Mouse (Mus musculus) kidney, adult 2 months (tissue): Measurements from ENCODE around the gene Hpcal4. TPM values are rescaled to one million over a fixed set of nuclear protein-coding genes. Genes with fewer than 3 reads are reported as not detected.

ENCODE experiments used
- DNase-seq: peaks from one replicate; pipeline ENCODE4 v3.0.0; 2021
- H3K27ac ChIP-seq: fragments of 200-500 bp; 2 replicates; pipeline ENCODE4 v1.5.1; 2012; ENCODE audit warnings: low read depth, low read length, control low read depth, inconsistent platforms; ENCODE audit not compliant: insufficient read depth
- H3K27me3 ChIP-seq: fragments of 200-500 bp; replicated peaks from 2 replicates; pipeline ENCODE4 v1.6.1; 2012; ENCODE audit warnings: mild to moderate bottlenecking, moderate library complexity, low read length, inconsistent platforms; ENCODE audit not compliant: control insufficient read depth, insufficient read depth
- H3K36me3 ChIP-seq: fragments of 200-500 bp; 2 replicates; pipeline ENCODE4 v1.6.1; 2012; ENCODE audit warnings: mild to moderate bottlenecking, moderate library complexity, low read length, inconsistent platforms; ENCODE audit not compliant: control insufficient read depth, insufficient read depth
- H3K4me1 ChIP-seq: fragments of 200-500 bp; 2 replicates; pipeline ENCODE4 v1.6.1; 2011; ENCODE audit warnings: low read length; ENCODE audit not compliant: control insufficient read depth, insufficient read depth
- H3K4me3 ChIP-seq: fragments of 200-500 bp; 2 replicates; pipeline ENCODE4 v1.5.1; 2011; ENCODE audit warnings: mild to moderate bottlenecking, low read depth, low read length, control low read depth; ENCODE audit not compliant: insufficient read depth
- CTCF ChIP-seq: fragments of 200-500 bp; conservative IDR thresholded peaks from 2 replicates; pipeline ENCODE4 v1.5.1; 2011; ENCODE audit warnings: low read depth, mild to moderate bottlenecking, control low read depth, low read length, moderate library complexity, mixed read lengths; ENCODE audit not compliant: insufficient read depth, insufficient read length
- POLR2A ChIP-seq: fragments of 200-500 bp; IDR thresholded peaks from one replicate; pipeline ENCODE4 v1.6.1; 2011; ENCODE audit warnings: low read depth, low read length, control low read depth
- WGBS: fragments of 180-500 bp; shearing (Covaris S2); methylation state at CpG from one replicate; pipeline ENCODE4 v1.1.7; 2018; 5-methylcytosine and 5-hydroxymethylcytosine counted together
- polyA plus RNA-seq: library from polyadenylated mRNA; depleted of rRNA; stranded (reverse); fragments of >200 nt; gene quantifications from 2 replicates; pipeline ENCODE4 v1.2.3, GENCODE M21; 2012

The Hpcal4 gene
- polyA plus RNA-seq, 1 experiment, result 0.83 TPM

- WGBS, result 87% methylated on average over 1 of the region's 1 CpGs
- Histone ChIP-seq H3K27me3 (no peaks in the 10 kb centered on the region), H3K36me3 (no peaks in the 10 kb centered on the region), H3K27ac (no peak overlapping the region), H3K4me1 (no peaks in the 10 kb centered on the region), H3K4me3 (no peak overlapping the region)
- no peak for DNase-seq
- TF ChIP-seq CTCF, result no peak
- no peak for TF ChIP-seq POLR2A
These were observed 32.3 kb downstream of the Hpcal4 start for GRCm38 (mm10) chr4:123215367-123215766.

- H3K27ac ChIP-seq, result no peak overlapping the region
- peak; percentile 45 for DNase-seq
- peak; percentile 83 for TF ChIP-seq CTCF
- TF ChIP-seq POLR2A, result no peak
- no peaks in the 10 kb centered on the region for H3K36me3 ChIP-seq
- H3K4me1 ChIP-seq, result no peaks in the 10 kb centered on the region
- WGBS, result 10% methylated on average over 1 of the region's 1 CpGs
- H3K27me3 ChIP-seq, result no peaks in the 10 kb centered on the region
- no peak overlapping the region for H3K4me3 ChIP-seq
These were observed 33.8 kb downstream of the Hpcal4 start for GRCm38 (mm10) chr4:123216782-123217181.

GRCm38 (mm10) chr4:123219720-123220357, 36.8 kb downstream of the Hpcal4 start:
- Histone ChIP-seq H3K4me1 (no peaks in the 10 kb centered on the region), H3K27me3 (no peaks in the 10 kb centered on the region), H3K36me3 (no peaks in the 10 kb centered on the region), H3K27ac (no peak overlapping the region), H3K4me3 (no peak overlapping the region)
- TF ChIP-seq POLR2A, result no peak
- TF ChIP-seq CTCF, result peak; percentile 98
- WGBS, result 67% methylated on average over 15 of the region's 15 CpGs
- peak; percentile 55 for DNase-seq

GRCm38 (mm10) chr4:123220637-123221036, 37.6 kb downstream of the Hpcal4 start:
- no peak for DNase-seq
- H3K36me3 ChIP-seq, result no peaks in the 10 kb centered on the region
- H3K4me1 ChIP-seq, result 0 out of 2 replicates have a peak, but pooled peaks cover under 1% of the 10 kb centered on the region
- TF ChIP-seq CTCF, result no peak
- whole genome bisulfite sequencing, result 86% methylated on average over 4 of the region's 4 CpGs
- no peaks in the 10 kb centered on the region for H3K27me3 ChIP-seq
- H3K4me3 ChIP-seq, result no peak overlapping the region
- H3K27ac ChIP-seq, result no peak overlapping the region

GRCm38 (mm10) chr4:123223309-123223708, 40.3 kb downstream of the Hpcal4 start:
- peak; percentile 47 for TF ChIP-seq CTCF
- no peak for TF ChIP-seq POLR2A
- 87% methylated on average over 3 of the region's 3 CpGs for WGBS
- no peak overlapping the region for H3K27ac ChIP-seq
- no peaks in the 10 kb centered on the region for H3K27me3 ChIP-seq
- H3K4me1 ChIP-seq, result 0 out of 2 replicates have a peak, but pooled peaks cover 3% of the 10 kb centered on the region
- H3K36me3 ChIP-seq, result no peaks in the 10 kb centered on the region
- H3K4me3 ChIP-seq, result no peak overlapping the region
- DNase-seq, result no peak

GRCm38 (mm10) chr4:123225718-123226403, 42.8 kb downstream of the Hpcal4 start:
- H3K27ac ChIP-seq, result no peak overlapping the region
- H3K4me3 ChIP-seq, result no peak overlapping the region
- H3K27me3 ChIP-seq, result no peaks in the 10 kb centered on the region
- H3K36me3 ChIP-seq, result no peaks in the 10 kb centered on the region
- WGBS, result 46% methylated on average over 10 of the region's 10 CpGs
- DNase-seq, result no peak
- H3K4me1 ChIP-seq, result 0 out of 2 replicates have a peak, but pooled peaks cover 3% of the 10 kb centered on the region
- TF ChIP-seq CTCF, result no peak
- no peak for TF ChIP-seq POLR2A

- Histone ChIP-seq H3K4me3 (no peak overlapping the region), H3K36me3 (no peaks in the 10 kb centered on the region), H3K27me3 (no peaks in the 10 kb centered on the region), H3K27ac (no peak overlapping the region), H3K4me1 (0 out of 2 replicates have a peak, but pooled peaks cover 3% of the 10 kb centered on the region)
- TF ChIP-seq CTCF, result no peak
- TF ChIP-seq POLR2A, result no peak
- DNase-seq, result no peak
- WGBS, result 77% methylated on average over 4 of the region's 4 CpGs
These were observed 44.7 kb downstream of the Hpcal4 start for GRCm38 (mm10) chr4:123227707-123228106.
